8 mouse cellular contexts compared by ENCODE assay signal in the genomic region with DNA sequence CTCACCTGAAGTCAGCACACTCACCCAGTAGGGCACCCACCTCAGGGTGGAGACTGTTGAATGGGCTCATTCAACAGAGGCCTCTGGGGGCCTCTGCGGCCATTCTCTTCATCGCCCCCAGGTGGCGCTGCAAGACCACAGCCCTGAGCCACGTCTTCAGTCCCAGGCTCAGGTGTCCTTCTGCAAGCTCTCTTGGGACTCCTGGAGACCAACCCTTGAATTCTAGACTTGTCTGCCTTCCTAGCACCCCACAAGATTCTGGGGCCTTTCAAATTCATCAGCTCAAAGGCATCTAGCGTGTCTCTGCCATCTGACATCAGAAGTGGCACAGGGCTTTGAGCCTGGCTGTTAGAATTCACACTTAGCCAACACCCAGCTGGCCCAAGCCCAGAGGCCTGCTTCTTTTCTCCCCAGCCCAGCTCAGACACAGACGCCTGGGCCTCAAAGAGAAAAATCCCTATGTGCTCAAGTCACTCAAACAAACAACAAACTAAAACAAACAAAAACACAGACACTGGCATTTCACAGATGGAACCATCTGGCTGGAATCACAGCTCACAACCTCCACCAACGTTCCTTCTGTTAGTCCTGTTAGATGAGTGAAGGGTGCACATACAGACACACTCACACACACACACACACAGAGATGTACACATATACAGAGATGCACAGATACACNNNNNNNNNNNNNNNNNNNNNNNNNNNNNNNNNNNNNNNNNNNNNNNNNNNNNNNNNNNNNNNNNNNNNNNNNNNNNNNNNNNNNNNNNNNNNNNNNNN. TPM values are rescaled to one million over a fixed set of nuclear protein-coding genes. Genes with fewer than 3 reads are reported as not detected.
A peak's percentile ranks its signal among the peaks of the same experiment; 100 is the strongest.
DNase-seq lines count a peak whose midpoint lies in the region; ATAC-seq lines count a peak whose summit lies in the region.

No protein-coding gene starts in this region.

- H3K9me3 ChIP-seq in limb, embryonic 13.5 days: no peaks in the 10 kb centered on the region
- H3K9me3 ChIP-seq in neural tube, embryonic 11.5 days (ENCODE audit: control insufficient read depth, low read length): no peaks in the 10 kb centered on the region
- H3K9me3 ChIP-seq in stomach, embryonic 14.5 days (ENCODE audit: control insufficient read depth, low read depth, low read length): no peaks in the 10 kb centered on the region

- H3K36me3 ChIP-seq in limb, embryonic 13.5 days: no peaks in the 10 kb centered on the region
- H3K36me3 ChIP-seq in neural tube, embryonic 11.5 days (ENCODE audit: control insufficient read depth, insufficient read depth, low read length): no peaks in the 10 kb centered on the region
- H3K36me3 ChIP-seq in stomach, embryonic 14.5 days (ENCODE audit: control insufficient read depth, insufficient read depth, low read length): no peaks in the 10 kb centered on the region

- H3K27me3 ChIP-seq in limb, embryonic 13.5 days: no peaks in the 10 kb centered on the region
- no peaks in the 10 kb centered on the region for H3K27me3 ChIP-seq in neural tube, embryonic 11.5 days (ENCODE audit: control insufficient read depth, insufficient read depth, low read length)
- no peaks in the 10 kb centered on the region for H3K27me3 ChIP-seq in stomach, embryonic 14.5 days (ENCODE audit: control insufficient read depth, insufficient read depth, low read length)

- no peak overlapping the region; the same call in 1 of the 2 replicates for H3K27ac ChIP-seq in limb, embryonic 13.5 days
- H3K27ac ChIP-seq in neural tube, embryonic 11.5 days (ENCODE audit: low read depth, low read length): no peak overlapping the region
- no peak overlapping the region for H3K27ac ChIP-seq in stomach, embryonic 14.5 days (ENCODE audit: low read length)

- ATAC-seq in common myeloid progenitor, adult 5-6 weeks (replicated peaks; ENCODE audit: low read depth, poor library complexity, severe bottlenecking): peak; percentile 97
- peak; percentile 43 for ATAC-seq in limb, embryonic 13.5 days (ENCODE audit: low FRiP score, low read depth)
- ATAC-seq in neural tube, embryonic 11.5 days (ENCODE audit: insufficient read depth, low FRiP score, low TSS enrichment): 0 out of 2 replicates have a peak, but pooled peaks have one; percentile 45
- peak; percentile 75 for ATAC-seq in stomach, embryonic 14.5 days (ENCODE audit: insufficient number of reproducible peaks, insufficient read depth, low FRiP score, low read depth)

- no peak overlapping the region for H3K4me3 ChIP-seq in limb, embryonic 13.5 days
- no peak overlapping the region for H3K4me3 ChIP-seq in neural tube, embryonic 11.5 days (ENCODE audit: low read depth, low read length)
- H3K4me3 ChIP-seq in stomach, embryonic 14.5 days (ENCODE audit: low read depth, low read length): no peak overlapping the region

- H3K4me1 ChIP-seq in limb, embryonic 13.5 days: peaks cover 20% of the 10 kb centered on the region
- H3K4me1 ChIP-seq in neural tube, embryonic 11.5 days (ENCODE audit: control insufficient read depth, insufficient read depth, low read length): no peaks in the 10 kb centered on the region
- no peaks in the 10 kb centered on the region for H3K4me1 ChIP-seq in stomach, embryonic 14.5 days (ENCODE audit: control insufficient read depth, insufficient read depth, low read length)

- 7% methylated on average over 7 of the region's 7 CpGs for WGBS in limb, embryonic 13.5 days
- WGBS in neural tube, embryonic 11.5 days: 13% methylated on average over 7 of the region's 7 CpGs
- WGBS in stomach, embryonic 14.5 days: 10% methylated on average over 7 of the region's 7 CpGs

- H3K4me2 ChIP-seq in limb, embryonic 13.5 days (replicated peaks): no peak overlapping the region
- H3K4me2 ChIP-seq in neural tube, embryonic 11.5 days (ENCODE audit: low read depth): no peak overlapping the region
- no peak overlapping the region for H3K4me2 ChIP-seq in stomach, embryonic 14.5 days (replicated peaks; ENCODE audit: low read depth, low read length)

- peak; percentile 68 for DNase-seq in 416B (ENCODE audit: low read depth)
- DNase-seq in adrenal gland, adult (ENCODE audit: inconsistent age in 2 of 2, low spot score in 1 of 2): peak; percentile 69 to 91
- peak; percentile 53 for DNase-seq in gastrocnemius, postnatal 25 days
- DNase-seq in kidney, adult 18-20 months: peak; percentile 71
- peak; percentile 75 for DNase-seq in neural tube, embryonic 11.5 days (ENCODE audit: low spot score)

- H3K9ac ChIP-seq in limb, embryonic 13.5 days: no peak overlapping the region
- H3K9ac ChIP-seq in neural tube, embryonic 11.5 days (ENCODE audit: low read length): no peak overlapping the region
- H3K9ac ChIP-seq in stomach, embryonic 14.5 days (replicated peaks; ENCODE audit: low read depth, low read length): no peak overlapping the region

RNA-seq across cellular contexts. Expression of gene Tlr5, which starts 36.6 kb away (rescaled TPM):
- total RNA-seq in common myeloid progenitor, adult 5-6 weeks (2017): not detected in 2 replicates
- 1 to 10 TPM; 1.5 to 2.0 TPM for total RNA-seq in gastrocnemius, postnatal 25 days (2021)
- polyA plus RNA-seq in limb, embryonic 13.5 days (2015; fragmentation: Nextera tagmentation; extraction: Ambion mirVana): 1.1 and 1.7 TPM in 2 replicates
- polyA plus RNA-seq in neural tube, embryonic 11.5 days (2014; fragmentation: Nextera tagmentation; extraction: Ambion mirVana): 0.29 and 0.55 TPM in 2 replicates
- polyA plus RNA-seq in stomach, embryonic 14.5 days (2014; fragmentation: Nextera tagmentation; extraction: Ambion mirVana): 2.5 and 2.9 TPM in 2 replicates

Comparison
In these comparisons a context has a peak if more than half of its experiments do, and no peak if none do; other contexts are left out.
1. ATAC-seq: peak in every context shown above with its lines; median percentile 97 in common myeloid progenitor, adult 5-6 weeks; 75 in stomach, embryonic 14.5 days; 45 in neural tube, embryonic 11.5 days; 43 in limb, embryonic 13.5 days.